Mouse (Mus musculus): Measurements from ENCODE around the gene A530084C06Rik. TPM values are rescaled to one million over a fixed set of nuclear protein-coding genes. Genes with fewer than 3 reads are reported as not detected.

A530084C06Rik gene
- not detected in 2 replicates for polyA plus RNA-seq (2015; fragmentation: Nextera tagmentation; extraction: Ambion mirVana)

DNA sequence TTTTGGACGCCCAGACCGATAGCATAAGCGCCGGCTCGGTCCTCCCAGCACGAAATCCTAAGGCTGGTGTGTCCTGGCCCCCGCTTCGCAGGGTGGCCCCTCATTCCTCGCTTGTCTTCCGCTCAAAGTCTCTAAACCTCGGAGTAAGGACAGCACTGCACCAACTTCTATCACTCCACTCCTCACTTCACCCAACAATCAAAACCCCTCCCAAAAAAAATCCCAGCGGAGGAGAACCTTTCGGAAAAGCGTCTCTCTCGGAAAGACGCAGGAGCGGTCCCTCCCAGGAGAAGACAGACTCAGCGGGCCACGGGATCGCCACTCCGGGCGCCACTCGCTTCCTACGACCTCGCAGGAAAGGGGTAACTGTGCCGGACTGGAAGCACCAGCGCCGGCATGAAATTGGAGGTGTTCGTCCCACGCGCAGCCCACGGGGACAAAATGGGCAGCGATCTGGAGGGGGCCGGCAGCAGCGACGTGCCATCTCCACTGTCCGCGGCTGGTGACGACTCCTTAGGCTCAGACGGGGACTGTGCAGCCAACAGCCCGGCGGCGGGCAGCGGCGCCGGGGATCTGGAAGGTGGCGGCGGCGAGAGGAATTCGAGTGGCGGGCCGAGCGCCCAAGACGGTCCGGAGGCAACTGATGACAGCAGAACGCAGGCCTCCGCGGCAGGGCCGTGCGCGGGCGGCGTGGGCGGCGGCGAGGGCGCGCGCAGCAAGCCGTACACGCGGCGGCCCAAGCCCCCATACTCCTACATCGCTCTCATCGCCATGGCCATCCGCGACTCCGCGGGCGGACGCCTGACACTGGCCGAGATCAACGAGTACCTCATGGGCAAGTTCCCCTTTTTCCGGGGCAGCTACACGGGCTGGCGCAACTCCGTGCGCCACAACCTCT is at the start of gene A530084C06Rik:
A530084C06Rik (minus strand) TSS at position 813 of the 898 bp plus-strand sequence.
- Histone ChIP-seq H3K4me2 (peak within 1 kb of the TSS; percentile 99), H3K36me3 (no peaks in the 10 kb centered on the region), H3K9ac (peak within 1 kb of the TSS; percentile 77), H3K27me3 (replicated peaks) (peaks cover 97% of the 10 kb centered on the region), H3K27ac (replicated peaks) (no peak within 1 kb of the TSS), H3K4me1 (peaks cover 28% of the 10 kb centered on the region), H3K4me3 (peak within 1 kb of the TSS; percentile 72), H3K9me3 (no peaks in the 10 kb centered on the region)
- WGBS: under 1% methylated on average over 87 of the region's 88 CpGs
- no peak for ATAC-seq (ENCODE audit: extremely low read depth, insufficient number of reproducible peaks, low FRiP score, low TSS enrichment)

DNA sequence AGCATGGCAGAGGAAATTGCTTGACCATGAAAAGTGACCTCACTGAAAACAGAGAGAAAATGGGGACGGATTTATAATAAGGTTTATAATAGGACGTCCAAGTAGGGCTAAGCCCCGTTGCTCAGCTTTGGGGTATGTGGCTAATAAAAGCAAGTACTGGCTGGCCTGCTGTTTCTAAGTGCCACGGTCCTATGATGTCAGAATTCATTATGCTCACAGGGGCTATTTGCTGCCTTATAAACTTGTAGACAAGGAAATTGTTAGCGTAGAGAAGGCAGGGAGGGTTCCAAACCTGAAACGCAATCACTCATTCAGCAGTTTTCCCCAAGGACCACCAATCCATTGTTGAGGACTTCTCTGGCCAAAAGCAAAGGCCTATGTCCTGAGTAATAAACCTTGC is 44.8 kb upstream of the A530084C06Rik start:
- 82% methylated on average over 6 of the region's 6 CpGs for WGBS
- H3K9me3 ChIP-seq: no peaks in the 10 kb centered on the region
- ATAC-seq (ENCODE audit: extremely low read depth, insufficient number of reproducible peaks, low FRiP score, low TSS enrichment): no peak

DNA sequence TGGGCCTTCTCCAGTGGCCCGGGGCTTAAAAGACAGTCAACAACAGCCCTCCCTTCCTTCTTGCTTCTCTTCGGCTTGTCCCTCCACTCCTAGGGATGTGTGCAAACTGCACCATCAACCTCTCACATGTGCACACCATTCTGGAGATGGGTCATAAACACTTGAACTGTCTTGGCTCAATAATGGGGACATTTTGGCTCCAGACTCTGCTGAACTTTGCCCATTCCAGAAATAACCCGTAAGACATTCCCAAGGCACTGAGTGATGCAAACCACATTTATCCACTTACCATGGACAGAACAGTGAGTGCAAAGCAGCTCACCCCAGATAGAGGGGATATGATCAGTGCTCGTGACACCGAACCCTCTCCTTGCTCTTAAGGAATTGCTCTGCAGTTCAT is 40.4 kb upstream of the A530084C06Rik start:
- Histone ChIP-seq H3K27ac (replicated peaks) (no peak overlapping the region), H3K4me3 (no peak overlapping the region), H3K4me2 (no peak overlapping the region), H3K27me3 (replicated peaks) (peaks cover 3% of the 10 kb centered on the region; the same call in 1 of the 2 replicates), H3K36me3 (no peaks in the 10 kb centered on the region), H3K9ac (no peak overlapping the region), H3K9me3 (peaks cover 7% of the 10 kb centered on the region; the same call in 1 of the 2 replicates), H3K4me1 (no peaks in the 10 kb centered on the region)
- WGBS: 68% methylated on average over 5 of the region's 5 CpGs
- no peak for ATAC-seq (ENCODE audit: extremely low read depth, insufficient number of reproducible peaks, low FRiP score, low TSS enrichment)

More for the DNA sequence above, 44.8 kb upstream of the A530084C06Rik start:
- Histone ChIP-seq H3K4me2 (no peak overlapping the region), H3K27me3 (replicated peaks) (peaks cover 22% of the 10 kb centered on the region), H3K4me3 (no peak overlapping the region), H3K36me3 (no peaks in the 10 kb centered on the region), H3K4me1 (no peaks in the 10 kb centered on the region), H3K27ac (replicated peaks) (no peak overlapping the region), H3K9ac (no peak overlapping the region)

DNA sequence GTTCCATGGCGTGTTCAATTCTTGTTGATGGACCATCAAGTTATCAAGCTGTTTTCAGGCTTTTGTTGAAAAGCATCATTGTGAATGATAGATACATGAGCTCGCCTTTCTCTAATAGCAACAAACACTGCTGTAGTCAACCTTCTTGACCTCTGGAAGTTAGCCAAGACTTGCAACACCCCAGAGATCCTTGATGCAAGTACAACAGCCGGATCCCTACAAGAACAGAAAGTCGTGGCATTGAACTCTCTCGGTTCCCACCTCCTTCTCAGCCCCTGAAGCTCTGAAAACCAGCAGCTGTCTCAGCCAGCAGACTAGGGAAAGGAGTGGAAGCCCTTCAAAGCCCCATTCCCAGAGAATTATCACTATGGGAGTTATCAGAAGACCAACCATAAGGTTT is 28.2 kb upstream of the A530084C06Rik start:
- H3K4me2 ChIP-seq: no peak overlapping the region
- ATAC-seq (ENCODE audit: extremely low read depth, insufficient number of reproducible peaks, low FRiP score, low TSS enrichment): no peak
- no peaks in the 10 kb centered on the region for H3K9me3 ChIP-seq
- H3K27ac ChIP-seq (replicated peaks): no peak overlapping the region
- H3K4me1 ChIP-seq: peaks cover 7% of the 10 kb centered on the region; the same call in 1 of the 2 replicates
- WGBS: 38% methylated on average over 5 of the region's 5 CpGs
- no peak overlapping the region for H3K4me3 ChIP-seq
- no peak overlapping the region for H3K9ac ChIP-seq
- H3K36me3 ChIP-seq: no peaks in the 10 kb centered on the region
- no peaks in the 10 kb centered on the region; the same call in 1 of the 2 replicates for H3K27me3 ChIP-seq (replicated peaks)

DNA sequence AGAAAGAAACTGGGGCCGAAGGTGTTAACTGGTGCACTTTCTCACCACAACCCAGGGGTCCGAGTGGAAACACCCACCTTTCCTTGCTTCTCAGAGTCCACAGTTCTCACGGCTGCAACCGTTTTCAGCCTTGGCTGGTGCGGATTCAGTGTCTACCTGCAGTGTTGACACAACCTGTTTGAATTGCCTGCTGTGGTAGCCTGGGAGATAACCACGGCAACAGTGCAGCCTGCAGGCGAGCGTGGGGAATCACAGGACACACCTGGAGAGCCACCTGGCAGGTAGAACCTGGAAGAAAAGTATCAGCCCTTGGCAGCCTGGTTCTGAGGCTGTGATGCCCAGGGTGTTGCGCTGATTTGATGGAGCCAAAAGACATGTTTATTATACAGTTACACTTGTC is 20.7 kb upstream of the A530084C06Rik start:
- Histone ChIP-seq H3K4me2 (no peak overlapping the region), H3K27ac (replicated peaks) (no peak overlapping the region), H3K4me1 (0 out of 2 replicates have a peak, but pooled peaks cover 3% of the 10 kb centered on the region)

GRCm38 (mm10) chr13:31578389-31578788 is 19.3 kb upstream of the A530084C06Rik start:
- Histone ChIP-seq H3K9ac (no peak overlapping the region), H3K36me3 (no peaks in the 10 kb centered on the region), H3K4me3 (no peak overlapping the region), H3K9me3 (no peaks in the 10 kb centered on the region), H3K27ac (replicated peaks) (no peak overlapping the region), H3K27me3 (replicated peaks) (peaks cover 56% of the 10 kb centered on the region), H3K4me2 (no peak overlapping the region), H3K4me1 (0 out of 2 replicates have a peak, but pooled peaks cover 3% of the 10 kb centered on the region)
- ATAC-seq (ENCODE audit: extremely low read depth, insufficient number of reproducible peaks, low FRiP score, low TSS enrichment): no peak
- 71% methylated on average over 10 of the region's 10 CpGs for WGBS

More for the DNA sequence above, 20.7 kb upstream of the A530084C06Rik start:
- Histone ChIP-seq H3K27me3 (replicated peaks) (peaks cover 42% of the 10 kb centered on the region), H3K36me3 (no peaks in the 10 kb centered on the region), H3K9me3 (no peaks in the 10 kb centered on the region), H3K4me3 (no peak overlapping the region), H3K9ac (no peak overlapping the region)
- no peak for ATAC-seq (ENCODE audit: extremely low read depth, insufficient number of reproducible peaks, low FRiP score, low TSS enrichment)
- WGBS: 52% methylated on average over 9 of the region's 9 CpGs

GRCm38 (mm10) chr13:31577576-31577975 is 18.4 kb upstream of the A530084C06Rik start:
- Histone ChIP-seq H3K4me1 (0 out of 2 replicates have a peak, but pooled peaks cover 3% of the 10 kb centered on the region), H3K4me3 (no peak overlapping the region), H3K4me2 (no peak overlapping the region), H3K9ac (no peak overlapping the region), H3K27ac (replicated peaks) (no peak overlapping the region), H3K27me3 (replicated peaks) (peaks cover 56% of the 10 kb centered on the region), H3K36me3 (no peaks in the 10 kb centered on the region), H3K9me3 (no peaks in the 10 kb centered on the region)
- no peak for ATAC-seq (ENCODE audit: extremely low read depth, insufficient number of reproducible peaks, low FRiP score, low TSS enrichment)
- WGBS: 33% methylated on average over 6 of the region's 6 CpGs

DNA sequence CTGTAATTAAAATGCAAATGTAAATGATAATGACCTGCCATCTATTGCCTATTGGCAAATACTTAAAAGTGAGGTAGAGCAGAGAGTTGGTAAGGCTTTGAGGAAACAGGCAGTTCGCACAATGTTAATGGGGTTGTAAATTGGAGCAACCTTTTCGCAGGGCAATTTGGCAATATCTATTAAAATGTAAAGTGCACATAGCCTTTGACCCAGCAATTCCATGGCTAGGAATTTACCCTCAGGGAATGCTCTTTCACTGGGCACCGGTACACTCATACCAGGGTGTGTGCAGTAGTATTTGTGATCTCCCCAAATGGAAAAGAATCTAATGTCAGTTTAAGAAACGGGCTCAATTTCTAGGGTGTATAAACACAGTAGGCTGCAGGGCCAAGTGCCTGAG is 17.6 kb upstream of the A530084C06Rik start:
- no peak overlapping the region for H3K4me3 ChIP-seq
- no peaks in the 10 kb centered on the region for H3K36me3 ChIP-seq
- no peak overlapping the region for H3K4me2 ChIP-seq
- ATAC-seq (ENCODE audit: extremely low read depth, insufficient number of reproducible peaks, low FRiP score, low TSS enrichment): no peak
- no peak overlapping the region for H3K9ac ChIP-seq
- H3K9me3 ChIP-seq: no peaks in the 10 kb centered on the region
- WGBS: 80% methylated on average over 4 of the region's 4 CpGs
- H3K4me1 ChIP-seq: 0 out of 2 replicates have a peak, but pooled peaks cover 3% of the 10 kb centered on the region
- peaks cover 56% of the 10 kb centered on the region for H3K27me3 ChIP-seq (replicated peaks)
- no peak overlapping the region for H3K27ac ChIP-seq (replicated peaks)

DNA sequence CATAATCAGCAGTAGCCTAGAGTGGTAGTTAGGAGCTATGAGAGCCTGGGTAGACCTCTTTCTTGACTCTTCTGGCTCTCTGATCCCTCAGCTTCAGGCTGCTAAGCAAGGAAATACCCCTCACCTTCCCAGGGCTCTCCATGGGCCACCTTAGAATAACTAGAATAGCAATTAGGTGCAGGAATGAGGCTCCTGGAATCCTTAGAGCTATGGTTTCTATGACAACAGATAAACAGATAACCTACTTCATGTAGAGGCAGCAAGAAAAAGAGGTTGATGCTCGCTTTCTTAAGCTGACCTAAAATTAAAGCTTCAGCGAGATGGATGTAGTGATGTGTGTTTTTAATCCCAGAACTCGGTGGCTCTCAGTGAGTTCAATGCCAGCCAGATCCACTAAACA is 15.5 kb upstream of the A530084C06Rik start:
- Histone ChIP-seq H3K9me3 (no peaks in the 10 kb centered on the region), H3K27ac (replicated peaks) (no peak overlapping the region), H3K4me2 (no peak overlapping the region), H3K9ac (no peak overlapping the region), H3K4me3 (no peak overlapping the region), H3K27me3 (replicated peaks) (peaks cover 65% of the 10 kb centered on the region), H3K4me1 (no peaks in the 10 kb centered on the region), H3K36me3 (no peaks in the 10 kb centered on the region)
- 65% methylated on average over 3 of the region's 3 CpGs for WGBS
- ATAC-seq (ENCODE audit: extremely low read depth, insufficient number of reproducible peaks, low FRiP score, low TSS enrichment): no peak

DNA sequence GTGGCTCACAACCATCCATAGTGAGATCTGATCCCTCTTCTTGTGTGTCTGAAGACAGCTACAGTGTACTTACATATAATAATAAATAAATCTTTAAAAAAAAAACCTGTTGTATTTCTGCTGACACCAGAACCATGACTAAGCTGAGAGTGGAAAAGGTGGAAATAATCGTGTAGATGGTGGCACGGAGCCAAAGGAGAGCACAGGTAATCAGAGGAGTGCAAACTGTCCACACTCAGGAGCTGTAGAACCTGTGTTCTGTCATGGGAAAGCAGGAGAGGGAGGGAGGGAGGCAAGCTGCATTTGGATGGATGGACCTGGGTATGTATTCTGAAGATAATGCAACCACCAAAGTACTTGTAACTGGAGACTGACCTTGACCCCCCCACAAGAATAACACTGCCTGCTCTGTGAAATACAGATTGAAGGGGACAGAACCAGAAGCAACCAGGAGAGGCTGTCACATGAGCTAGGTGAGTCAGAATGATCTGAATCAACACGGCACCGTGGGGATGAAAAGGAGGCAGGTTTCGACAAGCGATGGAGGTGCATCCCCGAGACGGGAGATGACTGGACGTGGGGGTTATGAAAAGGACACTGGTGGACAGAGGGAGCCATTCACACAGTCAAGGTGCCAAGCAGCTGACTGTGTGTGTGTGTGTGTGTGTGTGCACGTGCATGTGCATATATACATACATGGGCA is 13.8 kb upstream of the A530084C06Rik start:
- no peak overlapping the region for H3K27ac ChIP-seq (replicated peaks)
- no peak for ATAC-seq (ENCODE audit: extremely low read depth, insufficient number of reproducible peaks, low FRiP score, low TSS enrichment)
- no peaks in the 10 kb centered on the region for H3K36me3 ChIP-seq
- H3K4me1 ChIP-seq: no peaks in the 10 kb centered on the region
- peaks cover 56% of the 10 kb centered on the region for H3K27me3 ChIP-seq (replicated peaks)
- no peak overlapping the region for H3K4me2 ChIP-seq
- WGBS: 84% methylated on average over 10 of the region's 10 CpGs
- no peaks in the 10 kb centered on the region for H3K9me3 ChIP-seq
- H3K9ac ChIP-seq: no peak overlapping the region
- no peak overlapping the region for H3K4me3 ChIP-seq

- no peak overlapping the region for H3K4me3 ChIP-seq
- peaks cover 69% of the 10 kb centered on the region for H3K27me3 ChIP-seq (replicated peaks)
- no peak overlapping the region for H3K27ac ChIP-seq (replicated peaks)
- peaks cover 26% of the 10 kb centered on the region for H3K4me1 ChIP-seq
- no peaks in the 10 kb centered on the region for H3K9me3 ChIP-seq
- no peaks in the 10 kb centered on the region for H3K36me3 ChIP-seq
- 66% methylated on average over 6 of the region's 6 CpGs for WGBS
- no peak for ATAC-seq (ENCODE audit: extremely low read depth, insufficient number of reproducible peaks, low FRiP score, low TSS enrichment)
- no peak overlapping the region for H3K9ac ChIP-seq
- H3K4me2 ChIP-seq: no peak overlapping the region
These were observed 8.6 kb upstream of the A530084C06Rik start for GRCm38 (mm10) chr13:31567617-31568294.

All from heart, embryonic 13.5 days (tissue).